Mouse (Mus musculus): ENCODE data around the gene 4930469K13Rik. TPM values are rescaled to one million over a fixed set of nuclear protein-coding genes. Genes with fewer than 3 reads are reported as not detected.

The 4930469K13Rik gene
- not detected for polyA plus RNA-seq (2014; fragmentation: Illumina TruSeq; extraction: RNeasy Lipid Tissue Mini Kit (QIAGEN cat#74804); ENCODE audit: low read depth, low replicate concordance)

DNA sequence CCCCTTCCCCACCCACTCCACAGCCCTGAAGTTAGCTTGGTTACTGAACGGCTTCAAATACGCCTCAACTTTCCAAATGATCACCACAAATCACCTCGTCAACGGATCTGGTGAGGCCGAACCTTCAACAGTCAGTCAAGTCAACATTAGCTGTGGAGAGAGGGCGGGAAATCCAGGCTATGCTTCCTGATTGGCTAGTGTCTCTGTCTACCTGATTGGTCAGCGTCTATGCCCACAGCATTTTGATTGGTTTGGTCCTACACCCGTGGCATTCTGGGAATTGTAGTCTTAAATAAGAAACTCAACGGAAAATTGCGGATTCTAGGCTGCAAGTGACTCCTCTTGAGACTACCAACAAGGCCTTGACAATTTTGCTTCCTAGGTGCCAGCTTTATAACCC, at the start of gene 4930469K13Rik:
Gene 4930469K13Rik (minus strand): TSS at position 133 of the 400 bp plus-strand sequence.

DNA sequence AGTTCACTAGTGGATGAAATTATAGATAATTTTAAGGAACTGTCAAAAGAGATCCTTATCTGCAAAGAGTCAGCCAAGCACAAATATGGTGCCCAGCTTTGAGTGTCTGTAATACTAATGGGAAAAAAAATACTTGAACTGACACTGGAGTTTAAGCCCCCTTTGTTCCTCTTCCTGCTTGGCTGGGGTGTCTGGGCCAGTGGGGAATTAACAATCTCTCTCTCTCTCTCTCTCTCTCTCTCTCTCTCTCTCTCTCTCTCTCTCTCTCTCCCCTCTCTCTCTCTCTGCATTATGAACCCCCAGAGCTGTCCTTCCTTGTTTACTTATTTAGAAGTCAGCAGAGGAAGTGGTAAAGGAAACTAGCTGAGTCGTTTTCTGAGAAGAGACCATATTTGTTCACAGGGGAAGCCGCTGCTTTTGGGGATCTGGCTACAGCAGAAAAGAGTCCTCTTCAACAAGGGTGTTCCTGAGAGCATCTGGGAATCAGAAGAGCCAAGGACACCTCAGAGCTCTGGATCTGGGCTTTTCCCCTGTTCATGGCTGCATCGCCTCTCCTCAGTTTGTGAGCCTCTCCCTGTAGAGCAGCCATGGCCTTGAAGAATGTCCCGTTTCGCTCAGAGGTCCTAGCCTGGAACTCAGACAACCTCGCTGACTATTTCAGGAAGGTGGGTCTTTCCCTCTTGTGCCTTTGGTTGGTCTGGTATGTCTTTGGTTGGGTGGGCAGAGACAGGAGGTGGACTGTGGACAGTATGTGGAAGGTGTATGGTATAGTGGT, 51.4 kb downstream of the 4930469K13Rik start, which contains the start of gene Lcp2:
Gene Lcp2 (plus strand): TSS at position 154 of the 775 bp plus-strand sequence.

GRCm38 (mm10) chr11:33992938-33993337, 105.4 kb downstream of the 4930469K13Rik start, which contains the start of gene Kcnip1:
Gene Kcnip1, minus strand, starts transcription at chr11:33993152.

GRCm38 (mm10) chr11:33962688-33963407, 135.5 kb downstream of the 4930469K13Rik start, which contains the start of gene Kcnmb1:
Gene Kcnmb1, plus strand, starts transcription at chr11:33963013.

Other genes starting within 250 kb of the 4930469K13Rik start
- 2.0 TPM for gene Kcnmb1, start 135.5 kb downstream of the 4930469K13Rik start, polyA plus RNA-seq (2014; fragmentation: Illumina TruSeq; extraction: RNeasy Lipid Tissue Mini Kit (QIAGEN cat#74804); ENCODE audit: low read depth, low replicate concordance)
- gene Kcnip1, start 105.4 kb downstream of the 4930469K13Rik start, polyA plus RNA-seq (2014; fragmentation: Illumina TruSeq; extraction: RNeasy Lipid Tissue Mini Kit (QIAGEN cat#74804); ENCODE audit: low read depth, low replicate concordance), result 0.52 TPM
- 1.0 TPM for gene Lcp2, start 51.6 kb downstream of the 4930469K13Rik start, polyA plus RNA-seq (2014; fragmentation: Illumina TruSeq; extraction: RNeasy Lipid Tissue Mini Kit (QIAGEN cat#74804); ENCODE audit: low read depth, low replicate concordance)
- not detected for gene Foxi1, start 109.5 kb upstream of the 4930469K13Rik start, polyA plus RNA-seq (2014; fragmentation: Illumina TruSeq; extraction: RNeasy Lipid Tissue Mini Kit (QIAGEN cat#74804); ENCODE audit: low read depth, low replicate concordance)
- not detected for gene Fam196b, start 216.3 kb upstream of the 4930469K13Rik start, polyA plus RNA-seq (2014; fragmentation: Illumina TruSeq; extraction: RNeasy Lipid Tissue Mini Kit (QIAGEN cat#74804); ENCODE audit: low read depth, low replicate concordance)

All from heart, adult 10 weeks (tissue).